ENCODE assay signal across 8 mouse cellular contexts in the genomic region with DNA sequence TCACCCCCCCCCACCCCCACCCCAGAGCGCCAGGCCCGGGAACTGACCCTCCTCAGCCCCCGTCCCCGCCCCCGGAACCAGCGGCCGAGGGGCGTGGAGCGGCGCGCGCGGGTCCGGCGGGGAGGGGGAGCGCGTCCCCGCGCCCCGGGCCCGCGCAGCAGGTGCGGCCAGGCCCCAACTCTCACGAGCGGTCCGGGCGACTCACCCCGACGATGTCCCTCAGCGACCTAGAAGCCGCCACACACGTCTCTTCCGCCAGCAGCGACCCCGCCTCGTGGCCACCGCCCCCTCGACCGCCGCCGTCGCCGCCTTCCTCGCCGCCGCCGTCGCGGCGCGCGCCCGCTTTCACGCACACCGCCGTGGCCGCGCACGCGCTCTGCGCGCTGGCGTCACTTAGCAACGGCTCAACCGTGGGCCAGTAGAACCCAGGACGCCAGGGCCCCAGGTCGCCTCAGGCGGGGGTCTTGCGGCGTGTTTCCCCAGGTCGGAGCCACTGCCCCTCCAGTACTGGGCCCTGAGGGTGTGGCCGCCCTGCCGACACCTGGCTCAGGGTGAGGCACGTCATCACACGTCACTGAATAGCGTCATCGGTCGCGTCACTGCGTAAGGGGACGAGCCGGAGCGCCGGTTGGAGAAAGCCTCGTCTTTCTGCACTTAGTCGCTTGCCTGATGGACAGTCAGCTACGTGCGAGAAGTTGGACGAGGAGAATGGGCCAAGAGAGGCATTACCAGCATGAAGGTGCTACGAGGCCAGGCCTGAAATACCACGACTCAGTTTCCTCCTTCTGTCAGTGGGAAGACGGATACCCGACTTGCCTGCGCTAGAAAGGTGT. TPM values are rescaled to one million over a fixed set of nuclear protein-coding genes. Genes with fewer than 3 reads are reported as not detected.
DNase-seq lines count a peak whose midpoint lies in the region; ATAC-seq lines count a peak whose summit lies in the region.

Gene Btbd9 (minus strand): TSS at position 548 of the 833 bp plus-strand sequence.

- ATAC-seq in common myeloid progenitor, adult 5-6 weeks (replicated peaks; ENCODE audit: low read depth, poor library complexity, severe bottlenecking): peak; percentile 88

- peaks cover under 1% of the 10 kb centered on the region for H3K27me3 ChIP-seq in megakaryocyte, embryonic 14.5 days (replicated peaks)

- H3K4me1 ChIP-seq in megakaryocyte, embryonic 14.5 days: peaks cover 53% of the 10 kb centered on the region

- peak; percentile 97 for DNase-seq in ZHBTc4 (ENCODE audit: low read depth, low spot score)
- peak; percentile 87 to 89 for DNase-seq in gastrocnemius, adult 8-10 months (ENCODE audit: low spot score in 2 of 2)
- DNase-seq in hindlimb bud, embryonic 11.5 days (ENCODE audit: extremely low spot score, low read depth, low spot score): peak; percentile 94
- DNase-seq in left cerebral cortex, adult 8-10 months (ENCODE audit: low spot score in 2 of 2): peak; percentile 92 to 100
- peak; percentile 96 for DNase-seq in right cerebral cortex, postnatal 10 days (ENCODE audit: low spot score in 2 of 2)
- DNase-seq in urinary bladder, postnatal 25 days (ENCODE audit: low spot score): peak; percentile 94

- H3K36me3 ChIP-seq in megakaryocyte, embryonic 14.5 days (replicated peaks; ENCODE audit: low read length): peaks cover 8% of the 10 kb centered on the region

- H3K4me3 ChIP-seq in megakaryocyte, embryonic 14.5 days (replicated peaks): peak within 1 kb of the TSS; percentile 92

- no peaks in the 10 kb centered on the region for H3K9me3 ChIP-seq in megakaryocyte, embryonic 14.5 days

RNA-seq across cellular contexts. Expression of gene Btbd9, which starts in this region (rescaled TPM):
- 23.4 and 25.5 TPM in 2 replicates for total RNA-seq in common myeloid progenitor, adult 5-6 weeks (2017)
- 10 to 100 TPM; 11.9 to 18.5 (median 12.6) TPM for total RNA-seq in gastrocnemius, adult 8-10 months (2022)
- total RNA-seq in left cerebral cortex, adult 8-10 months (2022): 100 to 1,000 TPM in 1 of 4 experiments, 10 to 100 TPM in 3; 85.1 to 103 (median 92.1) TPM
- 80.3 and 125 TPM in 2 replicates for polyA plus RNA-seq in megakaryocyte, embryonic 14.5 days (2012; ENCODE audit: insufficient read depth, low replicate concordance)

Comparison
In these comparisons a context has a peak if more than half of its experiments do, and no peak if none do; other contexts are left out.
1. Peak in every context shown above with its lines: DNase-seq, ATAC-seq and H3K4me3 ChIP-seq.